Mouse (Mus musculus) myocyte (in vitro differentiated cells): ENCODE data around the gene Fut2.

Experiments used
- CEBPB ChIP-seq: IDR thresholded peaks from 2 replicates; pipeline ENCODE4 v1.6.1; 2011; ENCODE audit warnings: mild to moderate bottlenecking, moderate library complexity; ENCODE audit not compliant: poor library complexity, insufficient read depth, severe bottlenecking
- E2F4 ChIP-seq: IDR thresholded peaks from one replicate; pipeline ENCODE4 v1.6.1; 2011; ENCODE audit warnings: mild to moderate bottlenecking, control low read depth, moderate library complexity; ENCODE audit not compliant: insufficient read depth
- MAX ChIP-seq: IDR thresholded peaks from one replicate; pipeline ENCODE4 v1.6.1; 2011; ENCODE audit warnings: low read depth, mild to moderate bottlenecking, control low read depth
- MYOD1 ChIP-seq, 3 experiments: IDR thresholded peaks; one replicate each; pipeline ENCODE4 v1.6.1; 2011; ENCODE audit warnings: control low read depth in 2 of 3, low read depth in 2 of 3, mild to moderate bottlenecking in 2 of 3, moderate library complexity in 1 of 3; ENCODE audit not compliant: insufficient read length in 2 of 3, control insufficient read depth in 1 of 3
- POLR2A ChIP-seq: IDR thresholded peaks from one replicate; pipeline ENCODE4 v1.6.1; 2011; ENCODE audit warnings: low read depth, mild to moderate bottlenecking, control low read depth, moderate library complexity; ENCODE audit not compliant: insufficient read length
- POLR2AphosphoS2 ChIP-seq: IDR thresholded peaks from one replicate; pipeline ENCODE4 v1.6.1; 2011; ENCODE audit warnings: low read depth, control low read depth; ENCODE audit not compliant: insufficient read length
- REST ChIP-seq: IDR thresholded peaks from one replicate; pipeline ENCODE4 v1.6.1; 2011; ENCODE audit warnings: mild to moderate bottlenecking, control low read depth, moderate library complexity; ENCODE audit not compliant: insufficient read depth, insufficient read length
- SRF ChIP-seq: IDR thresholded peaks from one replicate; pipeline ENCODE4 v1.6.1; 2011; ENCODE audit warnings: low read depth; ENCODE audit not compliant: control insufficient read depth, insufficient read length
- TCF3 ChIP-seq: IDR thresholded peaks from one replicate; pipeline ENCODE4 v1.6.1; 2011; ENCODE audit warnings: low read depth, control low read depth; ENCODE audit not compliant: insufficient read length
- USF1 ChIP-seq: IDR thresholded peaks from one replicate; pipeline ENCODE4 v1.6.1; 2011; ENCODE audit warnings: low read depth, mild to moderate bottlenecking, control low read depth, moderate library complexity

DNA sequence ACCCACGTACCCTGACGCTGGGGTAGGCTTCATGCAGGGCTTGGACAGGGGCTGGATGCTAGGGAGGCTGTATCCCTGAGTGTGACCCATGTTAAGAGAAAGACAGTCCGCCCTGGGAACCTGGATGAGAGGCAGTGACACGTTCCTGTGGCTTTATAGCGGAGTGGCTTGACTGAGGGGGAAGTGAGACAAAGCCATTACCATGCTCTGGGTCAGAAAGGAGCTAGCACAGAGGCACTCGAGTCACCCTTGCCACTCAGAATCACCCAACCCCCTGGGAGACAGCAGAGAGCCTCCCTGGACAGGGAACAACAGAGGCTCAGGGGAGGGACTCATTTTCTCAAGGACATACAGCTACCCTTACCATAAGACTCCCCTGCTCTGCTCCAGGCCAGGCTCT lies 22.9 kb upstream of the Fut2 start:
- no peak for TF ChIP-seq REST
- no peak for TF ChIP-seq MAX
- no peak for TF ChIP-seq USF1
- TF ChIP-seq MYOD1 (IDR thresholded peaks at IDR 0.05; ENCODE audit: control insufficient read depth in 1 of 3, insufficient read length in 2 of 3, low read depth in 2 of 3): no peak
- no peak for TF ChIP-seq POLR2A
- TF ChIP-seq POLR2AphosphoS2: no peak
- TF ChIP-seq SRF: no peak
- no peak for TF ChIP-seq E2F4
- TF ChIP-seq CEBPB: no peak
- TF ChIP-seq TCF3: no peak
